Mouse (Mus musculus): ENCODE results near the gene Arel1.

Arel1 gene

DNA sequence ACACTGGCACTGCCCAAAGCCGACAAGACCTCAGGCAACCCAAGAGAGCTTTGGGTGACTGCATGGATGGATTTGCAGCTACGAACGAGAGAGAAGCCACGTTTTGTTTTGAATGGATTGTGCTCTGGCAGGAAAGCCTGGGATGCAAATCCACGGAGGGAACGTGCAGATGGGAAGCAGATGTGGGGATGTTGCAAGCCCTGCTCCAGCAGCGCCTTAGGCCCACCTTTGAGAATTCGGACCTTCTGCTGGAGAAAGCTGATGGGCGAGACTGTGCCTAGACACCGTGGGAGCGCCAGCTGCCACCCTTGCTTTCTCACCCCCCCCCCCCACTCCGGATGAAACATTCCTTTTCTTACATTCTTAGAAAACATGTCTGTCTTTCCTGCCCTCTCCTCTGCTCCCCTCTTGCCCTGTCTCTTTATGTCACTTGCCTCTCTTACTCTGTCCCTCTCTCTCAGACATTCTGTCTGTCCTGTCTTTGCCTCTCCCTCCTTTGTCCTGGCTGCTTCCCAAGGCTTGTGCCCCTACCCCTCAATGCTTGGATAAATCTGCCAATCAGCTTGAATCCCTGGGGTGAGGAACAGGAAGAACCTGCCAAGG, 63.6 kb downstream of the Arel1 start:
- no peak for DNase-seq (ENCODE audit: low spot score in 2 of 2)

DNA sequence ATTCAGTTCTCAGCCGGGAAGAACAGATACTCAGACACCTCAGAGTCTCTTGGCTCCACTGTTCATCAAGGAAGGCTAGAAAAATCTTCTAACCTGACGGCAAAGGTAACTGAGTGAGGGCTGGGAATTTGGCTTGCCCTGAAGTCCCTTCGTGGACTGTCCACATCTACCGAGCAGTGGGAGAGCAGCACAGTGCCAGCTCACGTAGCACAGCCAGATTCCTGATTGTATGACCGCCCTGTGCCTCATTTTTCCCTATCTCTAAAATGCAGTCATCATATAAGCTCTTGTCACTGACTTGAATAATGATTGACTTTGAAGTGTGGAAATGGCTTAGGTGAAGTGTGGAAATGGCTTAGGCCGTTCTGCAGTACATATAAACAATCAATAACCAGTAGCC, 66.3 kb downstream of the Arel1 start:
- DNase-seq (ENCODE audit: low spot score in 2 of 2), result no peak

DNA sequence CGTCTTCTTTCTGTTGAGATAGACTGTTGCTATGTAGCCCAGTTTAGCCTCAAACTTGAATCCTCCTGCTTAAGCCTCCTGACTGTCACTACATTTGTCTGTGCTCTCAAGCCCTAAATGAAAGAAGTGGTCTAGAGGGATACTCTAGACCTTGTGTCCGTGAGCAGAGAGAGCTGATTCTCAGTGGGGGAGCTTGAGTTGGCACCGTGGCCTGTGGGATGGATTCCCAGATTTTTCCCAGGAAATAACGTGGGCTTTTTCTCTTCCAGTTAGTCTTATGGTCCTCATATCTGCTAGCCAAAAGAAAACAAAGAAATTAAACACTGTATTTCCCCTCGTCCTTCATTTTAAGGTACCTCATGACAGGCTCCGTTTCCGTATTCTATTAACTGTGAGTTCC, 70.4 kb downstream of the Arel1 start:
- no peak for DNase-seq (ENCODE audit: low spot score in 2 of 2)

DNA sequence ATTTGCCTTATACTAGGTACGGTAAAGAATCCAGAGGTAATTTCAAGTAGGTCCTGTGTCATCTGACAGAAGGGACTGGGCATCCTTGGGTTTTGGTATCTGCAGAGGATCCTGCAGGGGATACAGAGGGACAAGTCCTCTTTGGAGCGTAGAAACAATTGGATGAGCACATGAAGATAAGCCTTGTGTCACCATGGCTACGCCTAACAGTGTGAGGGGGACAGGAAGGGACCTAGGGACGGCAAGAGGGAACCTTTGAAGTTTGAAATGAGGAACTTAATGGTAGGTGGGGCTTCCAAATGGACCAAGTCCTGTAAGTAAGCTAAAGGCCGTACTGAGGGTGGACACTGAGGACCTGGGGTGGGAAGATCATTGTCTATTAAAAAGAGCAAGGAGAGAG, 73.4 kb downstream of the Arel1 start:
- DNase-seq (ENCODE audit: low spot score in 2 of 2), result no peak

DNA sequence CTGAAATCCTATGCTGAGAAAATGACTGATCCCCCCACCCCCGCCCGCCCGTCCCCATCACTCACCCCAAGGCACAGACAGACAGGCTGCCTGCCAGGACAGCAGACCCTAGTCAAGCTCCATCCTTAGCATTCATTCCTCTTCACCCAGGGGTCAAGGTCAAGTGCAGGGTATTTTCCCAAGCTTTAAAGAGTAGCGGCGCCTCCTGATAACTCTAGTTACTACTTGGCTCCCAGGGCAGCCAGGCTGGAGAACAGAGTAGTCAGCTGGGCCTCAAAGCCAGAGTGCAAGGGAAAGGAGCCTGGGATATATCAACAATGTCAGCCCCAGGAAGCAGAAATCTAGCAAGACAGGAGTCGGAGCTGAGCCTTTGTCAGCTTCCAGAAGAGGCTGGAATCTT, 74.5 kb downstream of the Arel1 start:
- no peak for DNase-seq (ENCODE audit: low spot score in 2 of 2)

DNA sequence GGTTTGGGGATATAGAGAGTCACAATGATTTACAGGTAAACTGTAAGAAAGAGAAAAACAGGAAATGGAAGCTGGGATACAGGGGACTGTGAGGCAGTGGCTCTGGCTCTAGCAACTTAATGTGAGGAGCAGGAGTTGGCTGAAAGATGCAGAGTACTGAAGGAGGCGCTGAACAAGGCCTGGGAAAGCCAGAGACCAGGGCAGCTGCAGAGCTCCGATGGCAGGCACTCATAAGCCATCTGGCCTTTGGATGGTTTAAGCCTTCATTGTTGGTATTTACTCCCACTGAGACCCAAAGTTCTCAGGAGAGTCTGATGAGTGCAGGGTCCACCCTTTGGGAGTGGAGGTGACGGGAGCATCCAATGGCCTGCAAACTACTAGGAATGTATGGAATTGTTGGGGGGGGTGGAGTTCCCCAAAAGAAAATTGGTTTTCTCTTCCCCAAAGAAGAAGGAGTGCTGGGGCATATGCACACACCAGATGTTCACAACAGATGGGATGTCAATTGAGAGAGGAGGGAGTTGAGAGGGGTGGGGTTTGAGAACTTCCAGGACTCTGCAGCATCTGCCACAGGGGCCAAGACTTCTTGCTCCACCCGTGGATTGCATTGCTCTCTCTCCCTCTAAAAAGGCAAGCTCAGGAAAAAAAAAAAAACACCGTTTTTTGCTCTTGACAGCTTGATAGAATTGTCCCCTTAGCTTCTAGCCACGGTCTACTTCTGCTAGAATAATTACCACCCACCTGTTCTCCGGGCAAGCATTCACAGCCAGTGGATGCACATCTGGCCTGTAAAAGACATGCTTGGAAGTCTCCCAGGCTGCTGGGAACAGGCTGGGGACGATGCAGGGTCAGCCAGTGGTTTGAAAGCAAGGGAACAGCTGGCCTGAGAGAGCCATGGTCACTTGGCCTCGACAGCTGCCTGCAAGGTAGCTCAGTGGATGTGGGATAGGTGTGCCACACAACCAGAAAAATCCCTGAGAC, 76.8 kb downstream of the Arel1 start:
- DNase-seq (ENCODE audit: low spot score in 2 of 2), result no peak

DNA sequence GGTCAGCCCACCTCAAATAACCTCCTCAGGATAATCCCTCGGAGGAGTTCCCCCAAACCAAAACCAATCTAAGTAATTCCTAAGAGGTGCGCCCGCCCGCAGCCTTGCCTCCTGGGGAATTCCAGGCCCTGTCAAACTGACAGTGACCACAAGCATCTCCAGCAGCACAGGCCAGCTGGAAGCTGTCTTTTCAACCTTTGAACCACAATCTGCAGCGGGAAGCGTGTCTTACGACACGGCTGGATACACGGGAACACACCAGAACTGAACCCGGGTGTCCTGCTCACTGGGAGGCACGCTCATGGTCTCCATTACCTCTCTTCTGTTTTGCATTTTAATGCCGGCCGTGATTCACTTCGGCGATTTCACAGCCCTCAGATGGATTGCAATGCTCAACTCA, 80.4 kb downstream of the Arel1 start:
- no peak for DNase-seq (ENCODE audit: low spot score in 2 of 2)

DNA sequence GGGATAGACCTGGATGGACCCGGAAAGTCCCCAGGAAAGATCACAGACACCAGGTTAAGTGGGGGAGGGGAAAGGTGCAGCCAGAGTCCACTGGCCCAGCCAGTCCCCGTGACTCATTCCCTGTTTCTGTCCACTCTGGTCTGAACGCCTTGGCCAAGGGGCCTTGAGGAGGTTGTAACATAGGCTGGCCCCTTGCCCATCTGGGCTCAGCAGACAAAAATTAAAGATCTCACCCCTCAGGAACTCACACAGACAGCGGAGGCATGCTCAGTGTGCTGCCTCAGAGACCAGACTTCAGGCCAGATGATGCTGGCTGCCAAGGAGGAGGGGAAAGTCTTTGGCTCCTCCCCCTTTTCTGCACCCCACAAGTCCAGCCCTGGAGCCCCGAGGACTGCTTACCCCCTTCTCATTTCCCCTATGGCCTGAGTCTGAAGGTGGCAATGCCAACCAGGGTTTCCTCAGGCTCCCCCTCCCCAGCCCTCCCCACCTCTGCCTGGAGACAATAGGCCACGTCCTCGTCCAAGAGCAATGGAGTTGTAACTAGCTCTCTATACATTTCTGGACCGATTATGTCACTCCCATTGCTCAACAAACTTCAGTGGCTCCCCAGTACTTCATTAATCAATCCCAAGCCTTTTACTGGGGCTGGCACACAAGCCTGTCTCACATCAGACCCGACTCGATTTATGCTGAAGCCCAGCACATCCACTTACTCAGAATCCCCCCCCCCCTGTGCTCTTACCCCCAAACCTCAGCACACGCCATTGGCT, 85.4 kb downstream of the Arel1 start:
- DNase-seq (ENCODE audit: low spot score in 2 of 2), result no peak

DNA sequence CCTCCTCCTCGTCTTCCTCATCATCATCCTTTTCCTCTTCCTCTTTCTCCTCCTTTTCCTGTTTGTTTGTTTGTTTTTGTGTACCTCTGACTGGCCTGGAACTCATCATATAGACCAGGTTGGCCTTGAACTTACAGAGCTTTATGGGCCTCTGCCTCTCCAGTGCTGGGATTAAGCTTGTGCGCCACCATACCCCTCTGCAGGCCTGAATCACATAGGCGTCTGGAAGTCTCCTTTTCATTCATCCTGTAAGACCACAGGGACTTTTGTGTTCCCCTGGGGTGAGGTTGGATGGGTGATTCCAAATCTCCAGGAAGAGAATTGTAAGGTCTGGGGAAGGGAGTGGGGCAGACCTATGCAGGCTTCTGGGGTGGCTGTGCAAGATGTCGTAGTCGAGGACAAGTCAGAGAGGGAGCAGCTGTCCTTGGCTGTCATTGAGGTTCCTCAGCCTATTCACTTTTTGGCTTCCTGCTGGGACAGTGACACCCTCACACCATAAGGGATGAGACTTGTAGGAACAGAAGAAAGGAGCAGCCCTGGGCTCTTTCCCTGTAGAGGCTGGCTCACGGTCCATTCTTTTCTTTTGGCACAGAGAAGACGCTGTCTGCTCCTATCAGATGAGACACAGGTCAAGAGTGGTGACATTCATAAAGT, 86.2 kb downstream of the Arel1 start:
- no peak for DNase-seq (ENCODE audit: low spot score in 2 of 2)

DNA sequence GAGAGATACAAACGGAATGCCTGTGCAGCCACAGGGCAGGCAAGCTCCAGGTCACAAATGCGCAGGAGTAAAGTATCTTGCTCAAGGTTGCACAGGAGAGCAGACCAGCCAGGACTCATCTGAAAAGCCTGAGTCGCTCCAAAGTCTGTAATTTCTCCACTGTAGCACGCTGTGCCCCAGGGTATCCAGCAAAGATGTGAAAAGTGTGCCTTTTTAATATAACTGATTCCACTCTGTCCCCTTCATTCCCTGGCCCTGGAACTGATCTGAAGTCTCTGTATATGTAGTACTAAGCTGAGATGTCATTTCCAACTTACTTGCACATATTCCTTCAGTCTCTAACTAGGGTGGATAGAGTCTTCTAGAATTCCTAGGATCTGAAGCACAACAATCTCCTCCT, 87.9 kb downstream of the Arel1 start:
- DNase-seq (ENCODE audit: low spot score in 2 of 2), result no peak

DNA sequence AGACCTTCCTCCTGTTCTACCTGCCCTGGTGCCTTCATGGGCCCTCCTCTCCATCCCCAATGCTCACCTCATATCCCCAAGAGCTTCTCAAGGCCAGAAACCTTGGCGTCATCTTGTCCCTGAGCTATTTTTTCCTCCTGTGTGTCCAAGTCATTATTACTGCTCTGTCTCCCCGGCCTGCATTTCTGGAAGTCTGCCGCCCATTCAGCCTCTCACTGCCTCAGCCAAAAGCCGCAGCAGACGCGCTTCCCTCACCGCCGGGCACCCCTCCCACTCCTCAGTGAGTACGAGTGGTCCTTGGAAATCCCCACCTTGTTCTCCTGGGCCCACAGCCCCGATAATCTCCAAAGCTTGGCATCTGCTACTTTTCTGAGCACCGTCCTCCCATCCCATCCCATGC, 90.6 kb downstream of the Arel1 start:
- DNase-seq (ENCODE audit: low spot score in 2 of 2), result no peak

DNA sequence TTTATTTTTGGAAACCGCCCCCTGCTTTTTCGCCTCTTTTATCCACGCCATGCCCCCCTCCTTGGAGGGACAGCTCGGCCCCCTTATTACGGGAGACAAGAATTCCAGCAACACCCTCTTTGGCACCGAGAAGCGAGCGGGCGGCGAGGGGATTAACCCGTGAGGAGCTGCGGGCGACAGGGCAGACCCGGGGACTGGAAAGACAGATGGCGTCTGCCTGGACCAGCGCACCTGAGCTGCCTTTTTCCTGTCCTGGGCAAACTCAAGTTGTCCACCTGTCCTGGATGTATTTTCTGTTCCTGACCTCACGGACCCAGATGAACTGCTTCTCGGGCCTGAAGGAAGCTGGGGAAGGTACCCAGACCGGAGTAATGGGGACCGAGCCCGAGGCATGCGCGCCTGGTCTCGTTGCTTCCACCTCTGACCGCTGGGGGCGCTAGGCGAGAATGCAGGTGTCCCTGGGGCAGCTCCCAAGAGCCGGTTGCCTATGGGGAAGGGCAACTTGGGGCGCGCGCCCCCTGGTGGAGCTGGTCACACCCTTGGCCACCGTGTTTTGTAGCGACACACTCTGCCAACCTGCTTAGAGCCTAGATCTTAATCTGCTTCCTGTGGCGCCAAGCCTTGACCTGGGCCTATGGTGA, 94.1 kb downstream of the Arel1 start, which contains the start of gene Ltbp2:
Gene Ltbp2 (minus strand): TSS at position 52 of the 641 bp plus-strand sequence.
- peak; percentile 94 to 99 for DNase-seq (ENCODE audit: low spot score in 2 of 2)

DNA sequence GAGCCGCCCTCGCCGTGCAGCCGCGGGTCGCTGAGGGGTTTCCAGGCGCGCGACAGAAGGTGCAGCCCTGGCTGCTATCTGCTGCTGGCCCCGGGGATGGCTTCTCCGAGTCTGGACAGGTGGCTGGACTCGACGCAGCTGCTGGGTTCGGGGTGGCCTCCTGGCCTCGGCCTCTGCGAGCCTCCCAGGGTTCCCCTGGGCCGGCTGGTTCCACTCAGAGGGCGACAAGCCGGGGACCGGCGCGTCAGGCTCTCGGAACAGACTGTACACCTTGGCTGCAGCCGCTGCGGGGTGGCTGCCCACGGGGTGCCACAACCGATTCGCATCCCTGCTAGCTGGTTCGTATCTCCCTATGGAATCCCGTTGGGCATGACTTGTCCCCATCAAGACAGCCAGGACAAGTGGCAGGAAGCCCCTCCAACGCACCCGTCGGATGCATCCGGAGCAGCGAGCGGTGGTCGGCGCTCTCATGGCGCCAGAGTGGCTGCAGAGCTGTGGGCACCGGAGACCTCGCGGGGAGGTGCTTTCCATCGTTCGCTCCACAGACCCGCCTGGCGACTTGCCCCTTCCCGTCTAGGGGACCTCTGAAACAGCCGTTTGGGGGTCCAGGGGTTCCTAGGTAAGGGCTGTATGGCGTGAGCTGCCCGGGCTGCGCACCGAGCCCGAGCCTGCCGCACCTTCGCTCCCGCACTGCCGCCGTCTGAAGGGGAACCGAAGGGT, 94.8 kb downstream of the Arel1 start:
- peak in 1 of 2 experiments; percentile 73 for DNase-seq (ENCODE audit: low spot score in 2 of 2)

DNA sequence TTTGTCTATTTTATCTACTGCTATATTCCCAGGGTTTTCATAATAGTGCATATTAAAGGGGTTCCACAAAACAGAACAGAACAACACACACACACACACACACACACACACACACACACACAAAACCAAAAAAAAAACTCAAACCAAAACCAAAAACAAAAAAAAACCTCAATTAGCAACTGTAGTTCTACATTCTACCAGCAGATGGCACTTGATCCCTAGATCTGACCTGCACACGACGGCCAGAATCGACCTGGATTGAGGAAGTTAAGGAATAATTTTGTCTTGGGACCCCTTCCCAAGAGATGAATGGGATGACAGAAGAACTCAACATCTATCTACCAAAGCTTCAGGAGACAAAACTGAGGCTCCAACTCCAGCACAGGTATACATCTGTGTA, 97.3 kb downstream of the Arel1 start:
- DNase-seq (ENCODE audit: low spot score in 2 of 2), result no peak

DNA sequence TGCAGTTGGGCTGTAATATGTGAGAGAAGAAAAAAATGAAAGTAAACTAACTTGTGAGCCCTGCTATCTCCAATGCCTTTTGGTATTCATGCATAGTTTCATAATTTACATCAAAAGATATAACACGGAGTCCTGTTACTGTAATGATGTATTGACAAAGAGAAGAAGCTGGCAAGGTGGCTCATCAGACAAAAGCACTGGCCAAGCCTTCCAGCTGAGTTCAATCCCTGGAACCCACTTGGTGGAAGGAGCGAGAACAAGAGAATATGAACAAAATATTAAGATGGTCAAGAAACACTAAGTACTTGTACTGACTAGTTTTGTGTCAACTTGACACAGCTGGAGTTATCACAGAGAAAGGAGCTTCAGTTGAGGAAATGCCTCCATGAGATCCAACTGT, 98.4 kb downstream of the Arel1 start:
- DNase-seq (ENCODE audit: low spot score in 2 of 2), result no peak

All from spleen, postnatal 4 days (tissue).